Mouse (Mus musculus) C2C12 (cell line): ENCODE measurements around the gene Bclaf3. TPM values are rescaled to one million over a fixed set of nuclear protein-coding genes. Genes with fewer than 3 reads are reported as not detected.
"Not testable (repeated sequence)": the region's sequence is repeated elsewhere in the genome, so short reads cannot be mapped to it uniquely, and the experiment has no call there.

Experiments
- H3K27me3 ChIP-seq: one replicate; pipeline ENCODE4 v1.6.1; 2011; ENCODE audit not compliant: control insufficient read depth, insufficient read depth, insufficient read length
- H3K36me3 ChIP-seq: one replicate; pipeline ENCODE4 v1.6.1; 2011; ENCODE audit not compliant: control insufficient read depth, insufficient read depth
- H3K4me3 ChIP-seq: one replicate; pipeline ENCODE4 v1.5.1; 2011; ENCODE audit warnings: mild to moderate bottlenecking, control low read depth; ENCODE audit not compliant: poor library complexity, insufficient read depth, severe bottlenecking
- H3K79me2 ChIP-seq: one replicate; pipeline ENCODE4 v1.6.1; 2011; ENCODE audit not compliant: control insufficient read depth, insufficient read depth
- H3K79me3 ChIP-seq: one replicate; pipeline ENCODE4 v1.6.1; 2011; ENCODE audit warnings: low read depth, control low read depth
- H3ac ChIP-seq: one replicate; pipeline ENCODE3; 2011; ENCODE audit warnings: low read depth; ENCODE audit not compliant: control insufficient read depth, insufficient read length
- CEBPB ChIP-seq: IDR thresholded peaks from one replicate; pipeline ENCODE4 v1.6.1; 2011; ENCODE audit warnings: low read depth, mild to moderate bottlenecking, control low read depth, moderate library complexity
- CTCF ChIP-seq: IDR thresholded peaks from one replicate; pipeline ENCODE4 v1.5.1; 2011; ENCODE audit not compliant: control insufficient read depth, insufficient read depth, insufficient read length
- FOSL1 ChIP-seq: IDR thresholded peaks from one replicate; pipeline ENCODE4 v1.8.0; 2011; ENCODE audit warnings: mild to moderate bottlenecking, low read length; ENCODE audit not compliant: poor library complexity, insufficient read depth, severe bottlenecking
- MAX ChIP-seq: IDR thresholded peaks from one replicate; pipeline ENCODE4 v1.6.1; 2011; ENCODE audit warnings: mild to moderate bottlenecking, control low read depth
- MYOD1 ChIP-seq: IDR thresholded peaks from one replicate; pipeline ENCODE4 v1.6.1; 2011; ENCODE audit warnings: low read depth; ENCODE audit not compliant: control insufficient read depth, insufficient read length
- MYOG ChIP-seq: IDR thresholded peaks from one replicate; pipeline ENCODE4 v1.6.1; 2011; ENCODE audit not compliant: control insufficient read depth, insufficient read length; ENCODE audit errors: extremely low read depth
- USF1 ChIP-seq: IDR thresholded peaks from one replicate; pipeline ENCODE4 v1.6.1; 2011; ENCODE audit warnings: low read depth, mild to moderate bottlenecking, control low read depth, moderate library complexity
- long read RNA-seq, 2 experiments: library from polyadenylated mRNA; unstranded; transcript quantifications; one replicate each; pipeline ENCODE4 v2.0.0; 2019 to 2020
- polyA plus RNA-seq: library from polyadenylated mRNA; unstranded; fragments of >200 nt; fragmentation: generic; extraction: Trizol; gene quantifications from one replicate; pipeline ENCODE4 v1.2.1, GENCODE M21; 2012; ENCODE audit warnings: missing spikeins

Bclaf3 gene
- 2.3 TPM for polyA plus RNA-seq
- long read RNA-seq, experiment 1, partial matches to known transcripts = 4 of 11 reads
- long read RNA-seq, experiment 1, other reads (novel, unspliced or antisense) = 4 of 11 reads
- long read RNA-seq, experiment 2, transcript Bclaf3-202 (12 exons, 3,366 nt) = major isoform, 19 of 63 reads
- long read RNA-seq, experiment 2, partial matches to known transcripts = 23 of 63 reads
- long read RNA-seq, experiment 2, other reads (novel, unspliced or antisense) = 21 of 63 reads

DNA sequence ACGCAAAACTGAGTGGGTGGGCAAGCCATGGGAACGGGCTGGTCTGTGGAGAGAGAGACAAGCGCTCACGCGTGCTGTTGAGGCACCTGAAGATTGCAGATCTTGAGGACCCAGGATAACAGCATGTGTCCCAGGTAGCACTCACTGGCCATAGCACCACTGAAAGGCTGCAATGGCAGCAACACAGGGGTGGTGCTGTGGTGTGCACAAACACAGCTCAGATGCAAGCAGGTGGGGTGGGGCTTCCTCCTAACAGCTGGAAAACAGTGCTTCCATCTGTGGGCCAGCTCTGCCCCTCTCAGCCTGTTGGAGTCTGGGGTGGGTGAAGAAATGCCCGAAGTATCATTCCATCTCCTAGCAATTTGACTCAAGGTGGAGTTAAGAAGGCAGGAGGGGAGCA, at the start of gene Bclaf3:
Gene Bclaf3, plus strand, starts transcription at position 301 of the 400 bp plus-strand sequence.
- no peaks in the 10 kb centered on the region for H3K36me3 ChIP-seq
- no peak within 1 kb of the TSS for H3ac ChIP-seq
- TF ChIP-seq MYOG (no peak), MYOD1 (no peak), FOSL1 (no peak), MAX (no peak), CEBPB (no peak), CTCF (no peak), USF1 (no peak)
- H3K79me2 ChIP-seq = no peaks in the 10 kb centered on the region
- no peaks in the 10 kb centered on the region for H3K79me3 ChIP-seq
- H3K27me3 ChIP-seq = no peaks in the 10 kb centered on the region
- no peak within 1 kb of the TSS for H3K4me3 ChIP-seq

DNA sequence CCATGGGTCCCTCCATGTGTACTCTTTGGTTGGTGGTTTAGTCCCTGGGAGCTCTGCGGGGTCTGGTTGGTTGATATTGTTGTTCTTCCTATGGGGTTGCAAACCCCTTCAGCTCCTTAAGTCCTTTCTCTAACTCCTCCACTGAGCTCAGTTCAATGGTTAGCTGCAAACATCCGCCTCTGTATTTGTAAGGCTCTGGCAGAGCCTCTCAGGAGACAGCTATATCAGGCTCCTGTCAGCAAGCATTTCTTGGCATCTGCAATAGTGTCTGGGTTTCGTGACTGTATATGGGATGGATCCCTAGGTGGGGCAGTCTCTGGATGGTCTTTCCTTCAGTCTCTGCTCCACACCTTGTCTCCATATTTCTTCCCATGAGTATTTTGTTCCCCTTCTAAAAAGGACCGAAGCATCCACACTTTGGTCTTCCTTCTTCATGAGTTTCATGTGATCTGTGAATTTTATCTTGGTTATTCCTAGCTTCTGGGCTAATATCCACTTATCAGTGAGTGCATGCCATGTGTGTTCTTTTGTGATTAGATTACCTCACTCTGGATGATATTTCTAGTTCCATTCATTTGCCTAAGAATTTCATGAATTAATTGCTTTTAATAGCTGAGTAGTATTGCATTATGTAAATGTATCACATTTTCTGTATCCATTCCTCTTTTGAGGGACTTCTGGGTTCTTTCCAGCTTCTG, 48.1 kb upstream of the Bclaf3 start:
- H3K36me3 ChIP-seq, H3K27me3 ChIP-seq, H3K79me2 ChIP-seq, H3ac ChIP-seq, H3K4me3 ChIP-seq, H3K79me3 ChIP-seq: not testable (repeated sequence)

DNA sequence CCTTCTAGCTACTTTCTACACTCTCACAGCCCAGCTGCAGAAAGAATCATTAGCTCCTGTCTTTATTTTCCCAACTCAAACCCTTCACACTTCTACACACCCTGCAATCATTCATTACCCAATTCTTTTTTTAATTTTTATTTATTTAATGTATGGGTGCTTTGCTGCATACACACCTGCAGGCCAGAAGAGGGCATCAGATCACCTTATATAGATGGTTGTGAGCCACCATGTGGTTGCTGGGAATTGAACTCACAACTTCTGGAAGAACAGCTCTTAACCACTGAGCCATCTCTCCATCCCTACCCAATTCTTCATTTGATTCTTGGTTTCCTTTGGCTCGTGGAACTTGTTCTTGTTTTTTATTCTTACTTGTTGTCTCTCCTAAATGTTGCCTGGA, 42.2 kb upstream of the Bclaf3 start:
- Histone ChIP-seq H3K79me3 (no peaks in the 10 kb centered on the region), H3K36me3 (no peaks in the 10 kb centered on the region), H3K79me2 (no peaks in the 10 kb centered on the region), H3K27me3 (no peaks in the 10 kb centered on the region), H3ac (no peak overlapping the region), H3K4me3 (no peak overlapping the region)
- TF ChIP-seq FOSL1 (no peak), MAX (no peak), CTCF (no peak), USF1 (no peak), CEBPB (no peak), MYOG (no peak)

DNA sequence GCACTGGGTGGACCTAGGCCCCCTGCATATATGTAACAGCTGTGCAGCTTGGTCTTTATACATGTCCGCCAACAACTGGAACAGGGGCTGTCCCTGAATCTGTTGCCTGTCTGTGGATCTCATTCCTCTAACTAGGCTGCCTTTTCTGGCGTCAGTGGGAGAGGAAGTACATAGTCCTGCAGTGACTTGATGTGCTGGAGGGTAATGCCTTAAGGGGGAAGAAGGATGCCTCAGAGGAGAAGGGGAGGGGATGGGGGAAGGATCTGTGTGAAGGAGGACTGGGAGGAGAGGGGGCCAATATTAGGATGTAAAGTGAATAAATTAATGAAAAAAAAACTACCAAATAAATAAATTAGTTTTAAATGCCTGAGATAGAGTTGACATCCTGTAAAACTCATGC, 23.3 kb upstream of the Bclaf3 start:
- TF ChIP-seq CEBPB = no peak
- no peak for TF ChIP-seq CTCF
- no peak for TF ChIP-seq MYOG
- no peak for TF ChIP-seq FOSL1
- no peak for TF ChIP-seq MAX
- no peak for TF ChIP-seq MYOD1
- no peak for TF ChIP-seq USF1
- H3K27me3 ChIP-seq = no peaks in the 10 kb centered on the region
- no peaks in the 10 kb centered on the region for H3K79me2 ChIP-seq
- no peaks in the 10 kb centered on the region for H3K79me3 ChIP-seq
- no peaks in the 10 kb centered on the region for H3K36me3 ChIP-seq
- H3K4me3 ChIP-seq = no peak overlapping the region
- no peak overlapping the region for H3ac ChIP-seq

DNA sequence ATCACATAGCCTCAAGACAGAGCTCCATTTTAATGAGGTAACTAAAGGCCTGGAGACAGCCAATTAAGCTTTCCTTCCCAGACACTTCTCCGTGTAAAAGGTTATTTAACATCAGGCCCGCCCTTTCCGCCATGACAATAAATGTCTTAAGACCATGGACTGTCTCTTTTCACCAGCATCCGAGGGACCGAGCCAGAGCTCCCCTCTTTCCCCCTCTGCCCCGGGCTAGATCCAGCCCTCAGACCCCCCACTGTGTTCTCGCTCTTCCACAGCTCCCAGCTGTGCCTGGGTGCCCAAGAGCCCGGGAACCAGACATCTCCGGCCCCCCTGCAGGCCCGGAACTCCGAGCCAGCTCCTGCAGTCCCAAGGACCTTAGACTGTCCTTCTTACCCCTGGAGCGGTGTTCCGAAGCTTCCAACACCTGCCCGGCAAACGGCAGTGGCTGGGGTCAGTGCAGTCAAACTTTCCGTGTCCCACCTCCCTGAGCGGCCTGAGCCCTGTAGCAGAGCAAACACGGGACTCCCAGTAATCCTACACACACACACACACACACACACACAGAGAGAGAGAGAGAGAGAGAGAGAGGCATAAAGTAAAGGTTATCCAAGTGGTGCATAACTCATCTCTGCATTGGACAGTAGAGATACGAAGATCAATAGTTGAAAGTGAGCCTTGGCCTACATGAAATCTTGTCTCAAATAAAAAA, 18.0 kb upstream of the Bclaf3 start:
- H3K79me2 ChIP-seq = no peaks in the 10 kb centered on the region
- H3K4me3 ChIP-seq = no peak overlapping the region
- no peaks in the 10 kb centered on the region for H3K27me3 ChIP-seq

DNA sequence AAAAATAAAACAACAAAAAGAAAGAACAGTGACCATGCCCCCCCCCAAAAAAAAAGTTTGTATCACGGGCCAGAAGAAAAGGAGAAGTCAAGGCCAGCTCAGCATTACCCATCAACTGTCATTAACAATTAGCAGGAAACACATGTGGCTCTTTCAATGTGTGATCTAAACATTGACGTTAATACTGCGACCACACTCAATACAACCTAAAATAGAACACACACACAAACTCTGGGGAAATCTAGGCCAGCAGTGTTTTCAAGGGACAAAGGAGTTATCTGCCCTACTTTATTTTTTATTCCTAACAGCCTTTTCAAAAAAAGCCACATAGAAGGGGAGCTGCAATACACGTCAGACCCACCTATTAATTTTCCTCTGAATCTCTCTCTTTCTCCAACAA, 17.4 kb upstream of the Bclaf3 start:
- Histone ChIP-seq H3K36me3 (no peaks in the 10 kb centered on the region), H3K27me3 (no peaks in the 10 kb centered on the region), H3K4me3 (no peak overlapping the region), H3ac (no peak overlapping the region), H3K79me2 (no peaks in the 10 kb centered on the region), H3K79me3 (no peaks in the 10 kb centered on the region)
- TF ChIP-seq USF1 (no peak), CEBPB (no peak), MYOD1 (no peak), MAX (no peak), MYOG (no peak), CTCF (no peak), FOSL1 (no peak)

More for the DNA sequence above, 18.0 kb upstream of the Bclaf3 start:
- Histone ChIP-seq H3K79me3 (no peaks in the 10 kb centered on the region), H3ac (no peak overlapping the region), H3K36me3 (no peaks in the 10 kb centered on the region)
- TF ChIP-seq MYOG (no peak), CEBPB (no peak), FOSL1 (no peak), CTCF (no peak), MAX (no peak), MYOD1 (no peak), USF1 (no peak)
